Mouse (Mus musculus) small intestine, adult 2 months (tissue): Measurements from ENCODE around the gene Mgst2.

Source experiments
- CTCF ChIP-seq: fragments of 200-500 bp; IDR thresholded peaks from 2 replicates; pipeline ENCODE4 v1.5.1; 2012; ENCODE audit warnings: low read depth, mild to moderate bottlenecking, control low read depth, inconsistent platforms, low read length, moderate library complexity, mixed read lengths; ENCODE audit not compliant: insufficient replicate concordance, insufficient read length; ENCODE audit errors: extremely low read depth
- POLR2A ChIP-seq: fragments of 200-500 bp; IDR thresholded peaks from 2 replicates; pipeline ENCODE4 v1.6.1; 2012; ENCODE audit warnings: low read depth, mild to moderate bottlenecking, control low read depth, inconsistent platforms, low read length, moderate library complexity

DNA sequence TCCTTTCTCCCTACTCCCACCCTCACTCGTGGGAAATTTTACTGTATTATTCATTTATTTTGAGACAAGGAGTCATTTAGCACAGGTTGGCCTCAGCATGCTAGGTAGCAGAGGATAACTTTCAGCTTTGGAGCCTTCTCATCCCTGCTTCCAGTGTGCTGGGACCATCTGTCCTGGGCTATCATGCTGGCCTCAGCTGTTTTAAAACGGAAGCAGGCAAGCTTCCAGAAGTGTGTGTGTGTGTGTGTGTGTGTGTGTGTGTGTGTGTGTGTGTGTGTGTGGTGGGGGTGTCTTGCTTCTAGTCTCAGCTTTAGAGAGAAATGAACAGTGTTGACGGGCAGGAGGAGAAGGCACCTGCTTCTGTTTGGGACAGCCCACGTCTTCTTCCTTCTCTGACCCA, 57.7 kb downstream of the Mgst2 start:
- TF ChIP-seq POLR2A (no peak), CTCF (no peak)
